Mouse (Mus musculus): Measurements from ENCODE around the gene Cplx2. TPM values are rescaled to one million over a fixed set of nuclear protein-coding genes. Genes with fewer than 3 reads are reported as not detected.
A peak's percentile ranks its signal among the peaks of the same experiment; 100 is the strongest.

The Cplx2 gene
- total RNA-seq, 2 experiments from 2014 or later = 798 to 848 TPM

GRCm38 (mm10) chr13:54332921-54333477 is 38.1 kb upstream of the Cplx2 start:
- intact Hi-C loops (cut with DNase I) = no loop called here
- no peak for DNase-seq (ENCODE audit: extremely low spot score in 1 of 2, low spot score in 2 of 2)
- TF ChIP-seq CTCF (IDR thresholded peaks at IDR 0.05) = no peak
- Histone ChIP-seq H3K27ac (peak overlapping the region; percentile 69; the same call in 1 of the 2 replicates), H3K4me3 (no peak overlapping the region)

- Histone ChIP-seq H3K27ac (peak overlapping the region; percentile 40), H3K4me3 (no peak overlapping the region)
- TF ChIP-seq CTCF (IDR thresholded peaks at IDR 0.05) = no peak
- intact Hi-C loops (cut with DNase I) = loop anchor here (5.0 kb wide), 1 partner anchor 35 kb away; the partner anchor contains the start of gene Cplx2
- DNase-seq (ENCODE audit: extremely low spot score in 1 of 2, low spot score in 2 of 2) = peak; percentile 53
These were observed 34.1 kb upstream of the Cplx2 start for GRCm38 (mm10) chr13:54337058-54337457.

GRCm38 (mm10) chr13:54337541-54337940 is 33.6 kb upstream of the Cplx2 start:
- DNase-seq (ENCODE audit: extremely low spot score in 1 of 2, low spot score in 2 of 2) = no peak
- TF ChIP-seq CTCF (IDR thresholded peaks at IDR 0.05) = no peak; the same call in 1 of the 2 replicates
- intact Hi-C loops (cut with DNase I) = loop anchor here (5.0 kb wide), 1 partner anchor 35 kb away; the partner anchor contains the start of gene Cplx2
- H3K27ac ChIP-seq = peak overlapping the region; percentile 40; the same call in 1 of the 2 replicates
- H3K4me3 ChIP-seq = no peak overlapping the region

DNA sequence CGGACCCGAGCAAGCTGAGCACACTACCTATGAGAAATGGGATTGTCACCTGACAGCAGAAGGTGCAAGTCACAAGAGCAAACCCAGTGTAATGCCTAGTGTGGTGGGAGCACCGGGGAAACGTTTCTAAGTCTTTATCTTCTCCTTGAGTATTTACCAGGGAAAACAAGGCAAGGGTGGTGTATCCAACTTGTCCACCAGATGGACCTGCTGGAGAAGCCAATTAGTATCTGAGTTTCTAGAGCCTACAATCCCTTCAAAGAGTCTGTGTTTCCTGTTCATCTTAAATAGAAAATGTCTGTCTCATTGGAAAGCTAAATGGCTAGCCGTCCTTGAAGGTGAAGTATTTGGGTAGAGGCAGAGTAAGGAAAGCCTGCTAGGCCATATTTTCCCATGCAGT is 32.3 kb upstream of the Cplx2 start:
- TF ChIP-seq CTCF (IDR thresholded peaks at IDR 0.05) = peak; percentile 47
- H3K4me3 ChIP-seq = no peak overlapping the region
- DNase-seq (ENCODE audit: extremely low spot score in 1 of 2, low spot score in 2 of 2) = no peak
- intact Hi-C loops (cut with DNase I) = loop anchor here (5.0 kb wide), 1 partner anchor 33 kb away; the partner anchor contains the start of gene Cplx2
- no peak overlapping the region for H3K27ac ChIP-seq

DNA sequence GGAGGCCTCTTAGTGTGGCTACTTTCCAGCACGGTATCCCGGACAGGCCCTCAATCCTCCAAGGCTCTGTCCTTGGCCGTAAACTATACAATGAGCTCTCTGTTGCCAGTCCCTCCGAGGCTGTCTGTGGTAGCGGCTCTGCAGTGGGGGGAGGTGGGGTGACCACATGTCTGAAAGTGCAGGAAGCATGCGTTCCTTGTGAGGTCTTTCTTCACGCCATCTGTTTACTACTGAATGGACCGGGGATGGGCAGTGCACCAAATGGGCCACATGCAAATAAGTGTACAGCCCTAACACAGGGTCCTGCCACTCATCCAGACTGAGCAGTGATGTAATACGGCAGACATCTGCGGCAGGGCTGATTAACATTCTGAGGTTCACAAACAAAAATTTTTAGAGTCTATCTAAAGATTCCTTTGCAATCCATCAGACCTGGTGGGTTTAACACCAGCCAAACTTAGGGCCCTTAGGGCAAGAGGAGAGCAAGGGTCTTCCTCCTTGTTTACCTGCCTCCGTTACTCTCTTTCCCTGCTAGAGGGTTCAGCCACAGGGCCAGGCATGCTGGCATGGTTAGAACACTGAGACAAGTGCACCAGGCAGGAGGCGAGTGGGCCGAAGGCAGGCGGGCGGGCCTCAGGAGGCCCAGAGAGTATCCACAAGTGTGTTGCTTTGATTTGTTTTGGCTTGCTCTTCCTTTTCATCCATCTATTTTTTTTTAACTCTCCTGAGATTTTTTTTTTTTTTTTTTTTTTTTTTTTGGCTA is 25.1 kb upstream of the Cplx2 start:
- Histone ChIP-seq H3K4me3 (no peak overlapping the region), H3K27ac (no peak overlapping the region)
- intact Hi-C loops (cut with DNase I) = no loop called here
- no peak for TF ChIP-seq CTCF (IDR thresholded peaks at IDR 0.05)
- DNase-seq (ENCODE audit: extremely low spot score in 1 of 2, low spot score in 2 of 2) = no peak

GRCm38 (mm10) chr13:54348011-54348410 is 23.1 kb upstream of the Cplx2 start:
- H3K27ac ChIP-seq = peak overlapping the region; percentile 28
- TF ChIP-seq CTCF (IDR thresholded peaks at IDR 0.05) = no peak
- H3K4me3 ChIP-seq = no peak overlapping the region
- intact Hi-C loops (cut with DNase I) = no loop called here
- no peak for DNase-seq (ENCODE audit: extremely low spot score in 1 of 2, low spot score in 2 of 2)

DNA sequence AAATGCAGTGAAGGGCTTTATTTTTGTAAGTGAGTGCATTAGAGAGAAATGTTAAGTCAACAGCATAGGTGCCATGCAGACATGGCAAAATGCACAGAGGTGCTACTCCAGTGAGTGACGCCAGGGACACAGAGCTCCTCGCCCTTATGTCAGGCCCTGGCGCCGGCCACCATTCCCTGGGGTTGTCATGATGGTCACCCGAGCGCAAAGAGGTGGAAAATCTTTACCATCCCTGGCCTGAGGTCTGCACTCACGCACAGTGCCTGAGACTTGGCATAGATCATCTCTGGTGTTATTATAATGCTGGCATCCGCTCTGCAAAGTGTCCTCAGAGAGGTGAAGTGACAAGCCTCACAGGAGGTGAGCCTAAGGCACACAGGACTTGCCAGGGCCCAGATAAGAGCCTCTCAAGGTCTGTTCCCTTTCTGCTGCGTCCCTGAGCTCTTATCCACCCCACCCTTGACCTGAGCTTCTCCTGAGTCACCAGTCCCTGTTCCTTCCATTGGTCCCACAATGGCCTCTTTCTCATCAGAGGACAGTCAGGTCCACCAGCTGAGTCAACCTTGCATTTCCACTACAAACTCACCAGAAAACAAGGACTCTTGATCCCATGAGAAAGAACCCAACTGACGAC is 21.9 kb upstream of the Cplx2 start:
- H3K4me3 ChIP-seq = no peak overlapping the region
- intact Hi-C loops (cut with DNase I) = no loop called here
- TF ChIP-seq CTCF (IDR thresholded peaks at IDR 0.05) = no peak
- no peak for DNase-seq (ENCODE audit: extremely low spot score in 1 of 2, low spot score in 2 of 2)
- H3K27ac ChIP-seq = peak overlapping the region; percentile 28

- no peak for DNase-seq (ENCODE audit: extremely low spot score in 1 of 2, low spot score in 2 of 2)
- Histone ChIP-seq H3K4me3 (no peak overlapping the region), H3K27ac (no peak overlapping the region)
- no peak for TF ChIP-seq CTCF (IDR thresholded peaks at IDR 0.05)
- intact Hi-C loops (cut with DNase I) = no loop called here
These were observed 13.7 kb upstream of the Cplx2 start for GRCm38 (mm10) chr13:54357420-54357819.

- peak in 1 of 2 experiments; percentile 42 for DNase-seq (ENCODE audit: extremely low spot score in 1 of 2, low spot score in 2 of 2)
- Histone ChIP-seq H3K27ac (peak overlapping the region; percentile 71), H3K4me3 (no peak overlapping the region)
- no peak for TF ChIP-seq CTCF (IDR thresholded peaks at IDR 0.05)
- intact Hi-C loops (cut with DNase I) = no loop called here
These were observed 12.0 kb upstream of the Cplx2 start for GRCm38 (mm10) chr13:54359181-54359580.

- Histone ChIP-seq H3K4me3 (no peak overlapping the region), H3K27ac (peak overlapping the region; percentile 64)
- no peak for TF ChIP-seq CTCF (IDR thresholded peaks at IDR 0.05)
- DNase-seq (ENCODE audit: extremely low spot score in 1 of 2, low spot score in 2 of 2) = no peak
- intact Hi-C loops (cut with DNase I) = no loop called here
These were observed 6.5 kb upstream of the Cplx2 start for GRCm38 (mm10) chr13:54364686-54365085.

DNA sequence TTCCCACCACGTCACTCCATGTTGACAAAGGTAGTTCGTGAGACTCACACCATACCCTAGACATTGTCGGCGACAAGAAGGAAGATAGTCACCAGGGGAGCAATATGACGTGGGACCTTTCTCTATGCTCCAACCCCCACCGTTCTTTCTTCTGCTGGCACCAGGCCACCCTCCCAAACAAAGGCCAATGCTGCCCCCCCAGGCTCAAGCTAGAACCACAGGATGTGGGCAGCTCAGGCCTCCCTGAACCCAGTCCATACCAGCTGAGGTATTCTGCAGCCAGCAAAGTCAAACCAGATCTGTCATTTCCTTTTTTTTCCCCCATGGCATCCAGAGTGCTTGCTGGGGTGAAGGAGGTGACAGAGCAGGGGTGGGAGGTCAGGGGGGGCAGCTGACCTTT is 3.4 kb upstream of the Cplx2 start:
- TF ChIP-seq CTCF (IDR thresholded peaks at IDR 0.05) = peak; percentile 42
- no peak for DNase-seq (ENCODE audit: extremely low spot score in 1 of 2, low spot score in 2 of 2)
- no peak overlapping the region for H3K4me3 ChIP-seq
- H3K27ac ChIP-seq = peak overlapping the region; percentile 63; the same call in 1 of the 2 replicates
- intact Hi-C loops (cut with DNase I) = no loop called here

GRCm38 (mm10) chr13:54368181-54368580 is 3.0 kb upstream of the Cplx2 start:
- TF ChIP-seq CTCF (IDR thresholded peaks at IDR 0.05) = no peak
- H3K27ac ChIP-seq = peak overlapping the region; percentile 63; the same call in 1 of the 2 replicates
- intact Hi-C loops (cut with DNase I) = no loop called here

More at GRCm38 (mm10) chr13:54368181-54368580, 3.0 kb upstream of the Cplx2 start:
- no peak overlapping the region for H3K4me3 ChIP-seq
- DNase-seq (ENCODE audit: extremely low spot score in 1 of 2, low spot score in 2 of 2) = no peak
